Mouse (Mus musculus): ENCODE measurements around the gene Tle3.

DNA sequence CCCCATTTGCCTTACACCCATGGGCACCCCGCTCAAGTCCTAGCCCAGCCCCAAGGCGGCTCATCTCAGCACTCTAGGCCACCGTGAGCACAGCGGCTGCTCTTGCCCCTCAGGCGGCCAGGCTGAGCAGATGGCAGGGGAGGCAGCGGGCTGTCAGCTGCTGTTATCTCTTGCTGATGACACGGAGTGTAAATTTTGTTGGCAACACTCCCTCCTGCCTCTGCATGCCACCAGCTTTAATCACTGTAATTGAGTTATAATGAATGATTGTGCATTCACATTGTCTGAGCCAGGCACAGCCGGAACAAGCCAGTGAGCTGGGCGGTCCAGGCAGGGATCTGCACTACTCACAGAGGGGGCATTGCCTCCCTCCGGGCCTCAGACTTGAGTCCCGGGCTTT, 61.9 kb downstream of the Tle3 start:
- TF ChIP-seq CTCF (IDR thresholded peaks at IDR 0.05; ENCODE audit: low read depth) (no peak), EP300 (IDR thresholded peaks at IDR 0.05; ENCODE audit: low read depth) (no peak)

Measured in liver, embryonic 14.5 days (tissue).